Mouse (Mus musculus) A20 (cell line): ENCODE measurements around the gene Lmbr1.

Experiments used
- DNase-seq: peaks from one replicate; pipeline ENCODE4 v3.0.0-alpha.2; 2011; ENCODE audit warnings: low read depth, low spot score

Gene Lmbr1

GRCm38 (mm10) chr5:29253876-29254275 lies 124.3 kb downstream of the Lmbr1 start:
- no peak for DNase-seq

GRCm38 (mm10) chr5:29251496-29251873 lies 126.7 kb downstream of the Lmbr1 start:
- no peak for DNase-seq

GRCm38 (mm10) chr5:29250795-29251495 lies 127.2 kb downstream of the Lmbr1 start:
- DNase-seq, result no peak

GRCm38 (mm10) chr5:29244769-29245168 lies 133.4 kb downstream of the Lmbr1 start:
- no peak for DNase-seq

- DNase-seq, result no peak
These were observed 139.8 kb downstream of the Lmbr1 start for GRCm38 (mm10) chr5:29238379-29238778.

GRCm38 (mm10) chr5:29230481-29230880 lies 147.7 kb downstream of the Lmbr1 start:
- DNase-seq, result peak; percentile 58

- DNase-seq, result no peak
These were observed 154.1 kb downstream of the Lmbr1 start for GRCm38 (mm10) chr5:29224089-29224488.

- no peak for DNase-seq
These were observed 160.2 kb downstream of the Lmbr1 start for GRCm38 (mm10) chr5:29217997-29218396.

- DNase-seq, result no peak
These were observed 166.1 kb downstream of the Lmbr1 start for GRCm38 (mm10) chr5:29211980-29212555.

- no peak for DNase-seq
These were observed 172.5 kb downstream of the Lmbr1 start for GRCm38 (mm10) chr5:29205690-29206089.

- no peak for DNase-seq
These were observed 178.3 kb downstream of the Lmbr1 start for GRCm38 (mm10) chr5:29199868-29200267.

- no peak for DNase-seq
These were observed 179.2 kb downstream of the Lmbr1 start for GRCm38 (mm10) chr5:29198960-29199488.

GRCm38 (mm10) chr5:29197187-29197586 lies 181.0 kb downstream of the Lmbr1 start:
- DNase-seq, result no peak

GRCm38 (mm10) chr5:29196264-29196658 lies 181.9 kb downstream of the Lmbr1 start:
- DNase-seq, result no peak

- no peak for DNase-seq
These were observed 182.5 kb downstream of the Lmbr1 start, which contains the start of gene Rnf32 for GRCm38 (mm10) chr5:29195570-29196263. Rnf32 (plus strand) TSS chr5:29195992.

- DNase-seq, result no peak
These were observed 183.0 kb downstream of the Lmbr1 start for GRCm38 (mm10) chr5:29195231-29195569.

- no peak for DNase-seq
These were observed 191.4 kb downstream of the Lmbr1 start for GRCm38 (mm10) chr5:29186798-29187197.
